Mouse (Mus musculus) neural tube, embryonic 15.5 days (tissue): ENCODE results near the gene Atg4a-ps. TPM values are rescaled to one million over a fixed set of nuclear protein-coding genes. Genes with fewer than 3 reads are reported as not detected.

Experiments
- ATAC-seq: fragments of 200-750 bp; cut with Nextera tagmentation; 2 replicates; pipeline ENCODE4 v1.8.0; 2017; ENCODE audit warnings: mild to moderate bottlenecking, moderate TSS enrichment, moderate library complexity; ENCODE audit not compliant: low FRiP score
- H3K27ac ChIP-seq: fragments of 300-500 bp; sonication (generic); replicated peaks from 2 replicates; pipeline ENCODE4 v1.5.1; 2015; ENCODE audit warnings: mild to moderate bottlenecking, inconsistent platforms
- H3K27me3 ChIP-seq: fragments of 300-500 bp; sonication (generic); replicated peaks from 2 replicates; pipeline ENCODE4 v1.6.1; 2015; ENCODE audit warnings: inconsistent platforms
- H3K36me3 ChIP-seq: fragments of 300-500 bp; sonication (generic); 2 replicates; pipeline ENCODE4 v1.6.1; 2015; ENCODE audit warnings: inconsistent platforms
- H3K4me1 ChIP-seq: fragments of 300-500 bp; sonication (generic); 2 replicates; pipeline ENCODE4 v1.6.1; 2015; ENCODE audit warnings: inconsistent platforms
- H3K4me2 ChIP-seq: fragments of 300-500 bp; sonication (generic); 2 replicates; pipeline ENCODE4 v1.6.1; 2015; ENCODE audit warnings: inconsistent platforms, mild to moderate bottlenecking, moderate library complexity
- H3K4me3 ChIP-seq: fragments of 300-500 bp; sonication (generic); replicated peaks from 2 replicates; pipeline ENCODE4 v1.5.1; 2015; ENCODE audit warnings: mild to moderate bottlenecking, inconsistent platforms
- H3K9ac ChIP-seq: fragments of 300-500 bp; sonication (generic); replicated peaks from 2 replicates; pipeline ENCODE4 v1.6.1; 2015; ENCODE audit warnings: mild to moderate bottlenecking, inconsistent platforms
- H3K9me3 ChIP-seq: fragments of 300-500 bp; sonication (generic); replicated peaks from 2 replicates; pipeline ENCODE4 v1.6.1; 2016; ENCODE audit warnings: inconsistent platforms
- WGBS: fragments of 180-500 bp; shearing (Covaris S2); methylation state at CpG from one replicate; pipeline ENCODE4 v1.1.7; 2015; ENCODE audit warnings: mixed read lengths; 5-methylcytosine and 5-hydroxymethylcytosine counted together
- microRNA-seq: library from miRNA; unstranded; fragments of <30 nt; microRNA quantifications from one replicate; pipeline ENCODE4, GENCODE M21; 2017
- polyA plus RNA-seq: library from polyadenylated mRNA; unstranded; fragments of >200 nt; fragmentation: Nextera tagmentation; extraction: Ambion mirVana; gene quantifications from 2 replicates; pipeline ENCODE4 v1.2.1, GENCODE M21; 2015

Atg4a-ps gene
- polyA plus RNA-seq, 1 experiment from 2014 or later, result 0.14 TPM

- Histone ChIP-seq H3K9me3 (no peaks in the 10 kb centered on the region), H3K27ac (no peak overlapping the region), H3K9ac (no peak overlapping the region), H3K36me3 (no peaks in the 10 kb centered on the region), H3K4me3 (no peak overlapping the region), H3K27me3 (no peaks in the 10 kb centered on the region), H3K4me1 (peaks cover 15% of the 10 kb centered on the region), H3K4me2 (no peak overlapping the region)
- 78% methylated on average over 1 of the region's 1 CpGs for WGBS
- ATAC-seq, result no peak
Observed at GRCm38 (mm10) chr3:103601561-103601960, 44.3 kb downstream of the Atg4a-ps start.

- Histone ChIP-seq H3K9me3 (no peaks in the 10 kb centered on the region), H3K9ac (no peak overlapping the region), H3K27ac (no peak overlapping the region), H3K4me3 (no peak overlapping the region), H3K36me3 (no peaks in the 10 kb centered on the region), H3K4me1 (peaks cover 10% of the 10 kb centered on the region; the same call in 1 of the 2 replicates), H3K27me3 (no peaks in the 10 kb centered on the region), H3K4me2 (no peak overlapping the region)
- 52% methylated on average over 7 of the region's 7 CpGs for WGBS
- no peak for ATAC-seq
Observed at GRCm38 (mm10) chr3:103601011-103601410, 44.9 kb downstream of the Atg4a-ps start.

GRCm38 (mm10) chr3:103597586-103597985 lies 48.3 kb downstream of the Atg4a-ps start:
- Histone ChIP-seq H3K27me3 (no peaks in the 10 kb centered on the region), H3K4me3 (no peak overlapping the region), H3K4me1 (peaks cover 8% of the 10 kb centered on the region; the same call in 1 of the 2 replicates), H3K36me3 (no peaks in the 10 kb centered on the region), H3K4me2 (no peak overlapping the region), H3K9me3 (no peaks in the 10 kb centered on the region), H3K9ac (no peak overlapping the region), H3K27ac (no peak overlapping the region)
- ATAC-seq, result no peak
- 49% methylated on average over 4 of the region's 4 CpGs for WGBS

DNA sequence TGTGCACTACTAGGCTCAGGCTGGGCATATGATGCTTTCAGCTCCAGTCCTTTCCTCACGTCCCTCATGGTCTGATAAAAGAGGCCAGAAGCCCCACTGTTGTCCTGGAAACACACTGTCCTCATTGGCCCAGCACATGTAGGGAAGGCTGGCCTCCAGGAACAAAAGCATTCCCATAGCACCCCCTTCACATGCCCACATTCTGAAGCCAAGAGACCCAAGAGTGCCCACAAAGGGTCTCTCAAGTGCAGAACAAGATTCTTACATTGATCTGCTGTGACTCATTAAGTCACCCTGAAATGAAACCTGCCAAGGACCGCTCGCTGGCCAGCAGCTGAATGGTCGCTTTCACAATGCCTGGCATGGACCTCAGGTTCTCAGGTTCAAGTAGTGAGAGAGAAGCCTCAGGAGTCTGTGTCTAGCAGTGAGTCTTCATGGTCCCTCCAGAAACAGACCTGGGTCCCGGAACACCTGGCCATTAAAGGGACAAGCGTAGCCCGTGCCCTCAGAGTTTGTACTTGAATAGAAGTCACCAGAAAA lies 50.5 kb downstream of the Atg4a-ps start:
- H3K9ac ChIP-seq, result no peak overlapping the region
- no peaks in the 10 kb centered on the region for H3K36me3 ChIP-seq
- no peaks in the 10 kb centered on the region for H3K9me3 ChIP-seq
- no peak for ATAC-seq
- H3K4me3 ChIP-seq, result no peak overlapping the region
- H3K27ac ChIP-seq, result no peak overlapping the region
- H3K27me3 ChIP-seq, result no peaks in the 10 kb centered on the region
- H3K4me1 ChIP-seq, result peaks cover 5% of the 10 kb centered on the region; the same call in 1 of the 2 replicates
- WGBS, result 81% methylated on average over 7 of the region's 7 CpGs
- no peak overlapping the region for H3K4me2 ChIP-seq

Small RNA genes within 50 kb of the gene (microRNA-seq; reads per million reads assigned to microRNA genes)
- not detected for gene Gm25325

Other genes starting within 250 kb of the Atg4a-ps start
- 11.8 and 14.1 TPM in 2 replicates for gene Syt6, start 70.8 kb downstream of the Atg4a-ps start, polyA plus RNA-seq
- gene Olfml3, start 91.9 kb upstream of the Atg4a-ps start, polyA plus RNA-seq, result 15.5 and 20.9 TPM in 2 replicates
- gene Gm10964, start 93.3 kb upstream of the Atg4a-ps start, polyA plus RNA-seq, result not detected in 2 replicates
- 8.6 and 10.2 TPM in 2 replicates for gene Hipk1, start 145.5 kb upstream of the Atg4a-ps start, polyA plus RNA-seq
- 18.5 and 20.6 TPM in 2 replicates for gene Dclre1b, start 163.4 kb upstream of the Atg4a-ps start, polyA plus RNA-seq
- 21.9 and 24.6 TPM in 2 replicates for gene Ap4b1, start 163.5 kb upstream of the Atg4a-ps start, polyA plus RNA-seq
- gene Gm43064, start 163.5 kb upstream of the Atg4a-ps start, polyA plus RNA-seq, result 0.10 TPM in 1 of 2 replicates, not detected in the other
- 0.26 and 0.33 TPM in 2 replicates for gene Bcl2l15, start 186.5 kb upstream of the Atg4a-ps start, polyA plus RNA-seq
- gene Ptpn22, start 213.7 kb upstream of the Atg4a-ps start, polyA plus RNA-seq, result 0.33 and 5.6 TPM in 2 replicates